Mouse (Mus musculus) lung, postnatal 10 days (tissue): ENCODE data around the gene Prps1.
"Not testable (repeated sequence)": the region's sequence is repeated elsewhere in the genome, so short reads cannot be mapped to it uniquely, and the experiment has no call there.

Experiments used
- DNase-seq: peaks from one replicate; pipeline ENCODE4 v3.0.0; 2021

Prps1 gene

GRCm38 (mm10) chrX:140501401-140502301, 45.2 kb downstream of the Prps1 start:
- no peak for DNase-seq

GRCm38 (mm10) chrX:140503905-140504304, 47.5 kb downstream of the Prps1 start:
- DNase-seq = peak; percentile 85

GRCm38 (mm10) chrX:140505497-140506238, 49.3 kb downstream of the Prps1 start:
- DNase-seq = peak; percentile 93

GRCm38 (mm10) chrX:140506436-140507180, 50.2 kb downstream of the Prps1 start:
- DNase-seq = no peak

- DNase-seq = no peak
Observed at GRCm38 (mm10) chrX:140507377-140507776, 51.0 kb downstream of the Prps1 start.

- not testable (repeated sequence) for DNase-seq
Observed at GRCm38 (mm10) chrX:140508791-140509190, 52.4 kb downstream of the Prps1 start.

GRCm38 (mm10) chrX:140509817-140510216, 53.4 kb downstream of the Prps1 start:
- no peak for DNase-seq

- DNase-seq = peak; percentile 89
Observed at GRCm38 (mm10) chrX:140510696-140511429, 54.5 kb downstream of the Prps1 start.

GRCm38 (mm10) chrX:140511687-140512651, 55.6 kb downstream of the Prps1 start:
- DNase-seq = peak; percentile 7

GRCm38 (mm10) chrX:140513379-140513778, 57.0 kb downstream of the Prps1 start:
- no peak for DNase-seq

GRCm38 (mm10) chrX:140518351-140518750, 61.9 kb downstream of the Prps1 start:
- no peak for DNase-seq

- DNase-seq = peak; percentile 97
Observed at GRCm38 (mm10) chrX:140520146-140521102, 64.0 kb downstream of the Prps1 start.

- DNase-seq = peak; percentile 59
Observed at GRCm38 (mm10) chrX:140522071-140522765, 65.8 kb downstream of the Prps1 start.

- no peak for DNase-seq
Observed at GRCm38 (mm10) chrX:140524231-140524630, 67.8 kb downstream of the Prps1 start.
